Comparison of ENCODE assay signal across 16 mouse cellular contexts in genomic region chr2:166536896-166537295, GRCm38 (mm10).
A peak's percentile ranks its signal among the peaks of the same experiment; 100 is the strongest.
DNase-seq lines count a peak whose midpoint lies in the region; ATAC-seq lines count a peak whose summit lies in the region.
"Had no signal": no experiment of that assay in that cellular context is flagged by ENCODE, and none has a peak within 500 bp of the region (broad histone marks: within the 10 kb centered on the region; RNA-seq: fewer than 3 reads in every experiment).

No protein-coding gene starts in this region.

- peaks cover 5% of the 10 kb centered on the region; the same call in 1 of the 2 replicates for H3K4me1 ChIP-seq in heart, embryonic 12.5 days (replicated peaks)
- H3K4me1 ChIP-seq in midbrain, embryonic 16.5 days (ENCODE audit: control insufficient read depth, insufficient read depth, low read length) = peaks cover 10% of the 10 kb centered on the region

- intact Hi-C loops in heart, postnatal 36 days (cut with DNase I) = loop anchor here (1.0 kb wide), 1 partner anchor 8 kb away; no protein-coding TSS in a partner anchor

- ATAC-seq in heart, embryonic 12.5 days (ENCODE audit: insufficient number of reproducible peaks, low FRiP score) = no peak
- ATAC-seq in midbrain, embryonic 16.5 days = no peak
- ATAC-seq: forebrain, postnatal 0 days; hindbrain, embryonic 16.5 days had no signal

- H3K27me3 ChIP-seq in heart, embryonic 12.5 days (replicated peaks) = no peaks in the 10 kb centered on the region
- no peaks in the 10 kb centered on the region for H3K27me3 ChIP-seq in midbrain, embryonic 16.5 days (ENCODE audit: control insufficient read depth, insufficient read depth, low read depth, low read length)
- H3K27me3 ChIP-seq: neural tube, embryonic 12.5 days had no signal

- H3K9me3 ChIP-seq in heart, embryonic 12.5 days (replicated peaks) = 0 out of 2 replicates have a peak, but pooled peaks cover 3% of the 10 kb centered on the region
- H3K9me3 ChIP-seq in midbrain, embryonic 16.5 days (replicated peaks; ENCODE audit: control insufficient read depth, low read length, poor library complexity, severe bottlenecking) = no peaks in the 10 kb centered on the region; the same call in 1 of the 2 replicates
- H3K9me3 ChIP-seq: neural tube, embryonic 12.5 days had no signal

- WGBS in heart, embryonic 12.5 days = 95% methylated on average over 3 of the region's 3 CpGs
- 97% methylated on average over 3 of the region's 3 CpGs for WGBS in midbrain, embryonic 16.5 days

- no peak overlapping the region for H3K4me2 ChIP-seq in heart, embryonic 12.5 days
- H3K4me2 ChIP-seq in midbrain, embryonic 16.5 days (ENCODE audit: low read length) = no peak overlapping the region
- H3K4me2 ChIP-seq: liver, embryonic 11.5 days; neural tube, embryonic 12.5 days had no signal

- no peaks in the 10 kb centered on the region for H3K36me3 ChIP-seq in heart, embryonic 12.5 days
- H3K36me3 ChIP-seq in midbrain, embryonic 16.5 days (ENCODE audit: control insufficient read depth, insufficient read depth, low read length) = no peaks in the 10 kb centered on the region
- H3K36me3 ChIP-seq: neural tube, embryonic 12.5 days had no signal

- DNase-seq in heart, adult 18-20 months = peak; percentile 35 to 66
- DNase-seq in spleen, postnatal 36 days (ENCODE audit: low spot score in 2 of 2) = peak; percentile 16 to 30
- no peak for DNase-seq in spleen, adult 12 weeks (ENCODE audit: low spot score)
- DNase-seq in heart, postnatal 36 days = peak; percentile 22 to 35
- DNase-seq in lung, postnatal 36 days = peak; percentile 49
- no peak for DNase-seq in urinary bladder, adult 2 months (ENCODE audit: low spot score)
- DNase-seq: cerebellum, postnatal 14 days; forebrain, postnatal 0 days; gastrocnemius, adult 2 months; left cerebral cortex, postnatal 4 days; midbrain, embryonic 14.5 days had no signal

- H3K9ac ChIP-seq in heart, embryonic 12.5 days = no peak overlapping the region
- H3K9ac ChIP-seq in midbrain, embryonic 16.5 days (ENCODE audit: low read depth, low read length) = no peak overlapping the region
- H3K9ac ChIP-seq: forebrain, postnatal 0 days; neural tube, embryonic 12.5 days had no signal

- no peak overlapping the region for H3K27ac ChIP-seq in heart, embryonic 12.5 days (ENCODE audit: poor library complexity, severe bottlenecking)
- H3K27ac ChIP-seq in midbrain, embryonic 16.5 days (ENCODE audit: low read length) = no peak overlapping the region
- H3K27ac ChIP-seq: gastrocnemius, adult 2 months; neural tube, embryonic 12.5 days had no signal

- H3K4me3 ChIP-seq in heart, embryonic 12.5 days = no peak overlapping the region
- H3K4me3 ChIP-seq in midbrain, embryonic 16.5 days (ENCODE audit: low read depth, low read length) = no peak overlapping the region
- H3K4me3 ChIP-seq: gastrocnemius, adult 2 months; neural tube, embryonic 12.5 days had no signal

Comparison
In these comparisons a context has a peak if more than half of its experiments do, and no peak if none do; other contexts are left out.
1. DNase-seq: peak in heart, adult 18-20 months (2 of 2), spleen, postnatal 36 days (2 of 2), heart, postnatal 36 days (2 of 2) and lung, postnatal 36 days (single experiment); none in spleen, adult 12 weeks (single experiment) and urinary bladder, adult 2 months (single experiment).